Mouse (Mus musculus): Measurements from ENCODE around the gene Rbm33. TPM values are rescaled to one million over a fixed set of nuclear protein-coding genes. Genes with fewer than 3 reads are reported as not detected.

Rbm33 gene
- polyA plus RNA-seq, 1 experiment: not detected

- 22% methylated on average over 17 of the region's 17 CpGs for WGBS
- Histone ChIP-seq H3K4me1 (ENCODE audit: control insufficient read depth, insufficient read depth, low read length) (peaks cover 27% of the 10 kb centered on the region), H3K4me3 (ENCODE audit: insufficient read depth, low read depth, low read length) (no peak overlapping the region), H3K27ac (ENCODE audit: insufficient read depth, low read depth, low read length) (no peak overlapping the region)
- TF ChIP-seq CTCF (IDR thresholded peaks at IDR 0.05; ENCODE audit: insufficient read depth, low read depth, low read length) (no peak), POLR2A (IDR thresholded peaks at IDR 0.05; ENCODE audit: insufficient read depth, low read depth, low read length) (no peak)
These were observed 143.8 kb downstream of the Rbm33 start for GRCm38 (mm10) chr5:28460556-28461350.

GRCm38 (mm10) chr5:28461376-28461775 lies 144.5 kb downstream of the Rbm33 start:
- H3K27ac ChIP-seq (ENCODE audit: insufficient read depth, low read depth, low read length): no peak overlapping the region
- peaks cover 27% of the 10 kb centered on the region for H3K4me1 ChIP-seq (ENCODE audit: control insufficient read depth, insufficient read depth, low read length)
- TF ChIP-seq POLR2A (IDR thresholded peaks at IDR 0.05; ENCODE audit: insufficient read depth, low read depth, low read length): no peak
- no peak for TF ChIP-seq CTCF (IDR thresholded peaks at IDR 0.05; ENCODE audit: insufficient read depth, low read depth, low read length)
- WGBS: 42% methylated on average over 11 of the region's 11 CpGs
- no peak overlapping the region for H3K4me3 ChIP-seq (ENCODE audit: insufficient read depth, low read depth, low read length)

- Histone ChIP-seq H3K27ac (ENCODE audit: insufficient read depth, low read depth, low read length) (no peak overlapping the region), H3K4me1 (ENCODE audit: control insufficient read depth, insufficient read depth, low read length) (peaks cover 24% of the 10 kb centered on the region), H3K4me3 (ENCODE audit: insufficient read depth, low read depth, low read length) (peak overlapping the region; percentile 20)
- 20% methylated on average over 33 of the region's 33 CpGs for WGBS
- TF ChIP-seq POLR2A (IDR thresholded peaks at IDR 0.05; ENCODE audit: insufficient read depth, low read depth, low read length): no peak
- TF ChIP-seq CTCF (IDR thresholded peaks at IDR 0.05; ENCODE audit: insufficient read depth, low read depth, low read length): no peak
These were observed 146.0 kb downstream of the Rbm33 start for GRCm38 (mm10) chr5:28462741-28463590.

GRCm38 (mm10) chr5:28463656-28464055 lies 146.7 kb downstream of the Rbm33 start:
- no peak overlapping the region for H3K27ac ChIP-seq (ENCODE audit: insufficient read depth, low read depth, low read length)
- 9% methylated on average over 10 of the region's 10 CpGs for WGBS
- H3K4me3 ChIP-seq (ENCODE audit: insufficient read depth, low read depth, low read length): no peak overlapping the region
- TF ChIP-seq CTCF (IDR thresholded peaks at IDR 0.05; ENCODE audit: insufficient read depth, low read depth, low read length) (no peak), POLR2A (IDR thresholded peaks at IDR 0.05; ENCODE audit: insufficient read depth, low read depth, low read length) (no peak)
- H3K4me1 ChIP-seq (ENCODE audit: control insufficient read depth, insufficient read depth, low read length): peaks cover 19% of the 10 kb centered on the region

GRCm38 (mm10) chr5:28464361-28465098 lies 147.6 kb downstream of the Rbm33 start:
- under 1% methylated on average over 76 of the region's 76 CpGs for WGBS
- Histone ChIP-seq H3K27ac (ENCODE audit: insufficient read depth, low read depth, low read length) (peak overlapping the region; percentile 50; the same call in 1 of the 2 replicates), H3K4me3 (ENCODE audit: insufficient read depth, low read depth, low read length) (peak overlapping the region; percentile 79), H3K4me1 (ENCODE audit: control insufficient read depth, insufficient read depth, low read length) (peaks cover 16% of the 10 kb centered on the region)
- TF ChIP-seq POLR2A (IDR thresholded peaks at IDR 0.05; ENCODE audit: insufficient read depth, low read depth, low read length) (no peak), CTCF (IDR thresholded peaks at IDR 0.05; ENCODE audit: insufficient read depth, low read depth, low read length) (no peak)

- peak overlapping the region; percentile 79 for H3K4me3 ChIP-seq (ENCODE audit: insufficient read depth, low read depth, low read length)
- no peak overlapping the region; the same call in 1 of the 2 replicates for H3K27ac ChIP-seq (ENCODE audit: insufficient read depth, low read depth, low read length)
- TF ChIP-seq CTCF (IDR thresholded peaks at IDR 0.05; ENCODE audit: insufficient read depth, low read depth, low read length): no peak
- TF ChIP-seq POLR2A (IDR thresholded peaks at IDR 0.05; ENCODE audit: insufficient read depth, low read depth, low read length): no peak
- under 1% methylated on average over 29 of the region's 29 CpGs for WGBS
- H3K4me1 ChIP-seq (ENCODE audit: control insufficient read depth, insufficient read depth, low read length): peaks cover 18% of the 10 kb centered on the region
These were observed 148.1 kb downstream of the Rbm33 start for GRCm38 (mm10) chr5:28465099-28465406.

- Histone ChIP-seq H3K4me1 (ENCODE audit: control insufficient read depth, insufficient read depth, low read length) (peaks cover 18% of the 10 kb centered on the region), H3K4me3 (ENCODE audit: insufficient read depth, low read depth, low read length) (peak overlapping the region; percentile 79), H3K27ac (ENCODE audit: insufficient read depth, low read depth, low read length) (no peak overlapping the region; the same call in 1 of the 2 replicates)
- WGBS: under 1% methylated on average over 18 of the region's 18 CpGs
- TF ChIP-seq CTCF (IDR thresholded peaks at IDR 0.05; ENCODE audit: insufficient read depth, low read depth, low read length): no peak
- no peak for TF ChIP-seq POLR2A (IDR thresholded peaks at IDR 0.05; ENCODE audit: insufficient read depth, low read depth, low read length)
These were observed 148.6 kb downstream of the Rbm33 start for GRCm38 (mm10) chr5:28465526-28465925.

- Histone ChIP-seq H3K27ac (ENCODE audit: insufficient read depth, low read depth, low read length) (peak overlapping the region; percentile 70), H3K4me1 (ENCODE audit: control insufficient read depth, insufficient read depth, low read length) (peaks cover 18% of the 10 kb centered on the region), H3K4me3 (ENCODE audit: insufficient read depth, low read depth, low read length) (peak overlapping the region; percentile 79)
- TF ChIP-seq CTCF (IDR thresholded peaks at IDR 0.05; ENCODE audit: insufficient read depth, low read depth, low read length) (no peak), POLR2A (IDR thresholded peaks at IDR 0.05; ENCODE audit: insufficient read depth, low read depth, low read length) (no peak)
- WGBS: 1% methylated on average over 15 of the region's 15 CpGs
These were observed 149.4 kb downstream of the Rbm33 start for GRCm38 (mm10) chr5:28466351-28466750.

Data from olfactory bulb, adult 2 months (tissue).